ENCODE assay signal across 8 mouse cellular contexts in the genomic region with DNA sequence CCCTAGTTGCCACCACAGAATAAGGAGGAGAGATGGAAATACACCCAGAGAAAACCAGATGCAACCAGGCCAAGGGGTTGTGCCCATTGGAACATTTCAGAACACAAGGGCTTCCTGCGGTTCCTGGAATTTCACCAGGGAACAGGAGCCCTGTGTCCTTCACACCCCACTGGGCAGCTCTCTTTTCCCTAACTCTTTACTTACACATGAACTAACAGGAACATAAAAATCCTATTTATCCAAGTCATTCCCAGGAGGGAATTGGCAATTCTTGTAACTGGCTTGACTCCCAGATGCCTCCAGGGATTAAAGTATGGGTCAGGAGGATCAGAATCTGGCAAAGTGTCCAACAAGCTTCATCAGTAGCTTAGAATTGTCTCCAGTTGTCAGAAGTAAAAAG.
DNase-seq lines count a peak whose midpoint lies in the region; ATAC-seq and TF ChIP-seq lines count a peak whose summit lies in the region.

No protein-coding gene starts in this region.

- H3K4me2 ChIP-seq in hindbrain, embryonic 16.5 days (ENCODE audit: low read length), result no peak overlapping the region
- no peak overlapping the region for H3K4me2 ChIP-seq in liver, embryonic 11.5 days

- H3K4me1 ChIP-seq in lung, adult 2 months (ENCODE audit: control insufficient read depth, insufficient read depth, low read length), result no peaks in the 10 kb centered on the region; the same call in 1 of the 2 replicates
- no peaks in the 10 kb centered on the region for H3K4me1 ChIP-seq in hindbrain, embryonic 16.5 days (ENCODE audit: control insufficient read depth, insufficient read depth, low read depth, low read length)
- no peaks in the 10 kb centered on the region for H3K4me1 ChIP-seq in liver, embryonic 11.5 days (replicated peaks; ENCODE audit: control insufficient read depth, insufficient read depth, low read length)

- no peak for TF ChIP-seq POLR2A in lung, adult 2 months (IDR thresholded peaks at IDR 0.05; ENCODE audit: borderline replicate concordance, extremely low read depth, low read depth, low read length)

- no peaks in the 10 kb centered on the region for H3K9me3 ChIP-seq in hindbrain, embryonic 16.5 days (ENCODE audit: control insufficient read depth, low read length)
- no peaks in the 10 kb centered on the region for H3K9me3 ChIP-seq in liver, embryonic 11.5 days (ENCODE audit: control insufficient read depth, low read length)

- ATAC-seq in hindbrain, embryonic 16.5 days, result peak; percentile 93
- ATAC-seq in megakaryocyte-erythroid progenitor cell, adult 5-6 weeks (replicated peaks; ENCODE audit: low FRiP score, low TSS enrichment, poor library complexity, severe bottlenecking), result no peak
- ATAC-seq in liver, embryonic 11.5 days (replicated peaks; ENCODE audit: low FRiP score), result no peak
- ATAC-seq in CD4-positive, CD25-positive, alpha-beta regulatory T cell, adult 4 months, result no peak

- H3K4me3 ChIP-seq in lung, adult 2 months (replicated peaks; ENCODE audit: extremely low read depth, low read depth, low read length), result no peak overlapping the region
- H3K4me3 ChIP-seq in hindbrain, embryonic 16.5 days (ENCODE audit: low read length), result no peak overlapping the region
- H3K4me3 ChIP-seq in liver, embryonic 11.5 days (ENCODE audit: low read depth, low read length), result no peak overlapping the region

- H3K27me3 ChIP-seq in hindbrain, embryonic 16.5 days (replicated peaks; ENCODE audit: control insufficient read depth, insufficient read depth, low read length), result no peaks in the 10 kb centered on the region
- H3K27me3 ChIP-seq in liver, embryonic 11.5 days (replicated peaks; ENCODE audit: control insufficient read depth, insufficient read depth, low read length), result no peaks in the 10 kb centered on the region

- H3K27ac ChIP-seq in hindbrain, embryonic 16.5 days (ENCODE audit: low read depth, low read length), result no peak overlapping the region
- no peak overlapping the region for H3K27ac ChIP-seq in liver, embryonic 11.5 days (ENCODE audit: low read depth, low read length)

- 48% methylated on average over 1 of the region's 1 CpGs for WGBS in lung, adult 2 months
- 18% methylated on average over 1 of the region's 1 CpGs for WGBS in hindbrain, embryonic 16.5 days
- 88% methylated on average over 1 of the region's 1 CpGs for WGBS in liver, embryonic 11.5 days

- intact Hi-C loops in left cerebral cortex, postnatal 25 days (cut with DNase I), result no loop called here

- DNase-seq in lung, adult 18-20 months, result peak; percentile 4 to 12
- DNase-seq in lung, adult 2 months, result no peak
- DNase-seq in cerebellum, adult 8-10 months, result peak; percentile 15
- DNase-seq in left cerebral cortex, postnatal 25 days (ENCODE audit: low spot score in 2 of 2), result peak; percentile 10 to 51
- DNase-seq in liver, embryonic 11.5 days (ENCODE audit: low spot score), result no peak

- no peak overlapping the region for H3K9ac ChIP-seq in hindbrain, embryonic 16.5 days (ENCODE audit: low read depth, low read length)
- H3K9ac ChIP-seq in liver, embryonic 11.5 days (ENCODE audit: low read depth, low read length), result no peak overlapping the region

- no peaks in the 10 kb centered on the region for H3K36me3 ChIP-seq in hindbrain, embryonic 16.5 days (ENCODE audit: control insufficient read depth, insufficient read depth, low read length)
- no peaks in the 10 kb centered on the region for H3K36me3 ChIP-seq in liver, embryonic 11.5 days (ENCODE audit: control insufficient read depth, insufficient read depth, low read length)

- no peak for TF ChIP-seq CTCF in lung, adult 2 months (IDR thresholded peaks at IDR 0.05; ENCODE audit: insufficient read depth, low read length)

Comparison
In these comparisons a context has a peak if more than half of its experiments do, and no peak if none do; other contexts are left out.
1. DNase-seq: peak in lung, adult 18-20 months (2 of 2), cerebellum, adult 8-10 months (single experiment) and left cerebral cortex, postnatal 25 days (2 of 2); none in lung, adult 2 months (single experiment) and liver, embryonic 11.5 days (single experiment).